Mouse (Mus musculus) liver, embryonic 11.5 days (tissue): ENCODE results near the gene Ncoa5. TPM values are rescaled to one million over a fixed set of nuclear protein-coding genes. Genes with fewer than 3 reads are reported as not detected.

Experiments
- ATAC-seq: fragments of 200-750 bp; cut with Nextera tagmentation; replicated peaks from 2 replicates; pipeline ENCODE4 v1.8.0; 2017; ENCODE audit warnings: moderate number of reproducible peaks, mild to moderate bottlenecking, moderate TSS enrichment, moderate library complexity; ENCODE audit not compliant: low FRiP score
- DNase-seq: peaks from one replicate; pipeline ENCODE4 v3.0.0-alpha.2; 2017; ENCODE audit warnings: low spot score
- H3K27ac ChIP-seq: fragments of 300-500 bp; sonication (generic); 2 replicates; pipeline ENCODE4 v1.5.1; 2014; ENCODE audit warnings: mild to moderate bottlenecking, low read depth, low read length, control low read depth
- H3K27me3 ChIP-seq: fragments of 300-500 bp; sonication (generic); replicated peaks from 2 replicates; pipeline ENCODE4 v1.6.1; 2014; ENCODE audit warnings: low read length, mixed read lengths; ENCODE audit not compliant: control insufficient read depth, insufficient read depth
- H3K36me3 ChIP-seq: fragments of 300-500 bp; sonication (generic); 2 replicates; pipeline ENCODE4 v1.6.1; 2014; ENCODE audit warnings: mild to moderate bottlenecking, low read length, moderate library complexity, mixed read lengths; ENCODE audit not compliant: control insufficient read depth, insufficient read depth
- H3K4me1 ChIP-seq: fragments of 300-500 bp; sonication (generic); replicated peaks from 2 replicates; pipeline ENCODE4 v1.6.1; 2014; ENCODE audit warnings: low read length, mixed read lengths; ENCODE audit not compliant: control insufficient read depth, insufficient read depth
- H3K4me2 ChIP-seq: fragments of 300-500 bp; sonication (generic); 2 replicates; pipeline ENCODE4 v1.6.1; 2014; ENCODE audit warnings: mild to moderate bottlenecking, control low read depth, moderate library complexity
- H3K4me3 ChIP-seq: fragments of 300-500 bp; sonication (generic); 2 replicates; pipeline ENCODE4 v1.5.1; 2014; ENCODE audit warnings: low read depth, low read length, control low read depth
- H3K9ac ChIP-seq: fragments of 300-500 bp; sonication (generic); 2 replicates; pipeline ENCODE4 v1.6.1; 2014; ENCODE audit warnings: low read depth, low read length, control low read depth
- H3K9me3 ChIP-seq: fragments of 300-500 bp; sonication (generic); 2 replicates; pipeline ENCODE4 v1.6.1; 2016; ENCODE audit warnings: low read length, inconsistent platforms, mixed read lengths; ENCODE audit not compliant: control insufficient read depth
- whole genome bisulfite sequencing: fragments of 180-500 bp; shearing (Covaris S2); extraction: QIAGEN DNeasy Blood & Tissue Kit; methylation state at CpG from one replicate; pipeline ENCODE4 v1.1.7; 2014; 5-methylcytosine and 5-hydroxymethylcytosine counted together
- polyA plus RNA-seq: library from polyadenylated mRNA; unstranded; fragments of >200 nt; fragmentation: Nextera tagmentation; extraction: Ambion mirVana; gene quantifications from 2 replicates; pipeline ENCODE4 v1.2.1, GENCODE M21; 2014

The Ncoa5 gene
- polyA plus RNA-seq, 1 experiment from 2014 or later: 45.9 TPM

DNA sequence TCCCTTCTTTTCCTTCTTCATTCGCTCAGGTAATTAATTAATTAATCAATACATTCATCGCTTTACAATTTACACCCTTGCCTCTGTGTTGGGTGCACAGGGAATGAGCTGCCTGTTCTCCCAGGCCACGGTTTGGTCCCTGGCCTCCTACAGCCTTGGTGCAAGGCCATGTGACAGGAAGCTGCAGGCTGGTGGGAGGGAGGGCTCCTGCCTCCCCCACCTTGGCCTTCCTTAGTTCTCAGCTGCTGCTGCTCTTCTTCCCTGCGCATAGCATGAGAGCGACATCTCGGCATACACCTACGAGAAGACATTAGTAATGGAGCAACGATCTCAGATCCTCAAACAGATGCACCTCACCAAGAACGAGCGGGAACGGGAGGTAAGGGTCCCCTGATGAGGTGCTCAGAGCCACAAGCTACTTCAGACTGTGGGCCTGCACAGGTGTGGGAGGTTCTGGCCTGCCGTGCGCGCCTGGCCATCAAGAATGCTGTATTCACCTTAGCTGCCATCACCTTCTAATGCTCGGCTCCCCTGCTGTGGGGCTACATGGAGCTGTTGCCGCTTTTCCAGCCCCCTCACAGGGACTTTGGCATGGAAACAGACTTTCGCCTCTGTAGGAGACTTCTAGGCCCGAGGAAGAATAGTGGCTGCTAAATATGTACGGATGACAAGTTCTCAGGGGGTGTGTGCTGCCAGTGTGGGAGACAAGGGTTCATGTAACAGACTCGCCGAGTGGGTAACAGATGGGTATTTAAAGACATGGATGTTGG is 39.8 kb downstream of the Ncoa5 start:
- Histone ChIP-seq H3K9ac (no peak overlapping the region), H3K4me3 (no peak overlapping the region), H3K36me3 (peaks cover under 1% of the 10 kb centered on the region; the same call in 1 of the 2 replicates), H3K27ac (no peak overlapping the region), H3K9me3 (no peaks in the 10 kb centered on the region), H3K27me3 (peaks cover 47% of the 10 kb centered on the region), H3K4me2 (no peak overlapping the region), H3K4me1 (0 out of 2 replicates have a peak, but pooled peaks cover 2% of the 10 kb centered on the region)
- DNase-seq (no peak), ATAC-seq (no peak)
- 52% methylated on average over 21 of the region's 21 CpGs for WGBS

DNA sequence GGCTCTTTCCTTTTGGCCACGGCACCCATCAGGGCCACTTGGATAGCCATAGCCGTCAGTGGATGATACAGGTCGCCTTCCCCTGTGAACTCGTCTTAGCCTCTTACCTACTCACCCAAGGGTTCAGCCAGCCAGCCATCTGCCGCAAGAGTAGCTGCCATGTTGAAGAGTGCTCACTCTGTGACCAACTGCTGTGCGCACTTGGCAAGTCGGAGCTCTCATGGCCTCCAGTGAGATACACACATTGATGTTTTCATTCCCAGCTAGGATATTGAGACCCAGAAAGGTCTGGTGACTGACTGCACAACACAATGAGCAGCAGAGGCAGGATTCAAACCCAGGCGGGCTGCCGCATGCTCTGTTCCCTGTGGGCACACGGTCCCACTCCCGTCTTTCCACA is 40.5 kb downstream of the Ncoa5 start:
- ATAC-seq (no peak), DNase-seq (no peak)
- no peak overlapping the region for H3K9ac ChIP-seq
- no peak overlapping the region for H3K4me3 ChIP-seq
- peaks cover 44% of the 10 kb centered on the region for H3K27me3 ChIP-seq
- WGBS: 88% methylated on average over 11 of the region's 11 CpGs
- H3K4me2 ChIP-seq: no peak overlapping the region
- no peak overlapping the region for H3K27ac ChIP-seq
- H3K4me1 ChIP-seq: 0 out of 2 replicates have a peak, but pooled peaks cover 2% of the 10 kb centered on the region
- H3K9me3 ChIP-seq: no peaks in the 10 kb centered on the region
- H3K36me3 ChIP-seq: no peaks in the 10 kb centered on the region

- H3K9ac ChIP-seq: no peak overlapping the region
- no peak for ATAC-seq
- H3K27me3 ChIP-seq: peaks cover 21% of the 10 kb centered on the region
- no peak overlapping the region for H3K4me2 ChIP-seq
- H3K4me3 ChIP-seq: no peak overlapping the region
- H3K9me3 ChIP-seq: no peaks in the 10 kb centered on the region
- DNase-seq: no peak
- WGBS: 37% methylated on average over 10 of the region's 10 CpGs
- no peaks in the 10 kb centered on the region for H3K36me3 ChIP-seq
- H3K4me1 ChIP-seq: no peaks in the 10 kb centered on the region
- no peak overlapping the region for H3K27ac ChIP-seq
Observed at GRCm38 (mm10) chr2:164991808-164992207, 42.9 kb downstream of the Ncoa5 start.

GRCm38 (mm10) chr2:164991111-164991510 is 43.6 kb downstream of the Ncoa5 start:
- H3K27me3 ChIP-seq: peaks cover 14% of the 10 kb centered on the region
- ATAC-seq: no peak
- H3K4me1 ChIP-seq: no peaks in the 10 kb centered on the region
- H3K9ac ChIP-seq: no peak overlapping the region
- no peak overlapping the region for H3K27ac ChIP-seq
- no peaks in the 10 kb centered on the region for H3K36me3 ChIP-seq
- 63% methylated on average over 3 of the region's 3 CpGs for WGBS
- no peak overlapping the region for H3K4me3 ChIP-seq
- no peak for DNase-seq
- no peak overlapping the region for H3K4me2 ChIP-seq
- H3K9me3 ChIP-seq: no peaks in the 10 kb centered on the region

DNA sequence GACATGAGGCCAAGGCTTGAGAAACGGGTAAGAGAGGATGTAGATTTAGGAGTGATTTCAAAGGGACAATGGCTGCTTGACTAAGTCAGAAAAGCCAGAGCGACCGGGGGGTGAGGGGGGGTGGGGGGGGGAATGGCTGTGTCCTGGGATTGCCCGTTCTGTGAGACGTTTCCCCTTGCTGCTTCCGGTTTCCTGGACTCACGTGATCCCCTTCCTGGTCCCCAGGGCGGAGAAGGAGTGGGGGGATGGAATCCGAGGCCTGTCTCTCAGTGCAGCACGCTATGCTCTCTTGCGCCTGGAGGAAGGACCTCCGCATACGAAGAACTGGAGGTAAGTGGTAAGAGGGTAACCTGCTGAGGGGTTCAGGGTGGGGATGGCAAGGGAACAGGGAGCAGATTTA is 45.9 kb downstream of the Ncoa5 start:
- Histone ChIP-seq H3K36me3 (no peaks in the 10 kb centered on the region), H3K4me1 (no peaks in the 10 kb centered on the region), H3K4me2 (no peak overlapping the region), H3K27me3 (no peaks in the 10 kb centered on the region; the same call in 1 of the 2 replicates), H3K27ac (no peak overlapping the region), H3K4me3 (no peak overlapping the region), H3K9ac (no peak overlapping the region), H3K9me3 (no peaks in the 10 kb centered on the region)
- DNase-seq (no peak), ATAC-seq (no peak)
- 56% methylated on average over 13 of the region's 13 CpGs for WGBS

GRCm38 (mm10) chr2:164986371-164987027 is 48.2 kb downstream of the Ncoa5 start:
- no peak for ATAC-seq
- Histone ChIP-seq H3K4me2 (no peak overlapping the region), H3K4me1 (no peaks in the 10 kb centered on the region), H3K9ac (no peak overlapping the region), H3K4me3 (no peak overlapping the region), H3K36me3 (no peaks in the 10 kb centered on the region), H3K27me3 (no peaks in the 10 kb centered on the region; the same call in 1 of the 2 replicates), H3K9me3 (no peaks in the 10 kb centered on the region), H3K27ac (no peak overlapping the region)
- no peak for DNase-seq
- WGBS: 58% methylated on average over 14 of the region's 14 CpGs

- H3K9me3 ChIP-seq: no peaks in the 10 kb centered on the region
- ATAC-seq (no peak), DNase-seq (no peak)
- H3K4me1 ChIP-seq: no peaks in the 10 kb centered on the region
- WGBS: 79% methylated on average over 6 of the region's 6 CpGs
- H3K4me3 ChIP-seq: no peak overlapping the region
- no peaks in the 10 kb centered on the region; the same call in 1 of the 2 replicates for H3K27me3 ChIP-seq
- no peak overlapping the region for H3K9ac ChIP-seq
- H3K27ac ChIP-seq: no peak overlapping the region
- no peak overlapping the region for H3K4me2 ChIP-seq
- no peaks in the 10 kb centered on the region for H3K36me3 ChIP-seq
Observed at GRCm38 (mm10) chr2:164985962-164986361, 48.7 kb downstream of the Ncoa5 start.

DNA sequence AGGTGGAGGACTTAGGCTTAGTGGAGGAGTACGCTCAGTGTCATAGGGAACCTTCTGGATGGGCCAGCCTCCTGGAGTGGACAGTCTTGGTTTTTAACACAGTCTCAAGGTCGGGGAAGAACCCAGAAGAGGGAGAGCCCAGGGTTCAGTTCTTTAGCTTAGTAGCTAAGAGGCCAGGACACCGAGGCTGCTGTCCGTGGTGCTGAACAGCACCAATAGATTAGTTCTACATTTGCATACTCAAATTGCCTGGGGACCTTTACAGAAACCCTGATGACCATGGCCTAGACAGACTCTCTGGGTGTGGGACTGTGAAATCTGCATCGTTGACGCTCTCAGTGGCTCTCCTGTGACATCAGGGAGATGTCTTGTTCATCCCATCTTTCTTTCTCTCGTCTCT is 54.9 kb downstream of the Ncoa5 start:
- no peaks in the 10 kb centered on the region; the same call in 1 of the 2 replicates for H3K27me3 ChIP-seq
- H3K4me3 ChIP-seq: no peak overlapping the region
- H3K36me3 ChIP-seq: no peaks in the 10 kb centered on the region
- H3K9me3 ChIP-seq: no peaks in the 10 kb centered on the region
- no peak overlapping the region for H3K27ac ChIP-seq
- ATAC-seq (no peak), DNase-seq (peak; percentile 49)
- no peaks in the 10 kb centered on the region for H3K4me1 ChIP-seq
- WGBS: 23% methylated on average over 7 of the region's 7 CpGs
- no peak overlapping the region for H3K4me2 ChIP-seq
- H3K9ac ChIP-seq: no peak overlapping the region

- WGBS: 72% methylated on average over 6 of the region's 6 CpGs
- DNase-seq: no peak
- H3K27ac ChIP-seq: no peak overlapping the region
- H3K27me3 ChIP-seq: peaks cover 29% of the 10 kb centered on the region
- H3K9me3 ChIP-seq: no peaks in the 10 kb centered on the region
- no peak overlapping the region for H3K9ac ChIP-seq
- H3K4me2 ChIP-seq: no peak overlapping the region
- no peak overlapping the region for H3K4me3 ChIP-seq
- H3K4me1 ChIP-seq: no peaks in the 10 kb centered on the region
- H3K36me3 ChIP-seq: no peaks in the 10 kb centered on the region
- ATAC-seq: no peak
Observed at GRCm38 (mm10) chr2:164975611-164976010, 59.1 kb downstream of the Ncoa5 start.
